Mouse (Mus musculus): ENCODE measurements at regions not wholly inside any gene's neighbourhood (a gene's known extent, or its start where the extent isn't known, plus 50 kb on each side); places are given as distances from the start of the nearest gene placed in this dataset.

DNA sequence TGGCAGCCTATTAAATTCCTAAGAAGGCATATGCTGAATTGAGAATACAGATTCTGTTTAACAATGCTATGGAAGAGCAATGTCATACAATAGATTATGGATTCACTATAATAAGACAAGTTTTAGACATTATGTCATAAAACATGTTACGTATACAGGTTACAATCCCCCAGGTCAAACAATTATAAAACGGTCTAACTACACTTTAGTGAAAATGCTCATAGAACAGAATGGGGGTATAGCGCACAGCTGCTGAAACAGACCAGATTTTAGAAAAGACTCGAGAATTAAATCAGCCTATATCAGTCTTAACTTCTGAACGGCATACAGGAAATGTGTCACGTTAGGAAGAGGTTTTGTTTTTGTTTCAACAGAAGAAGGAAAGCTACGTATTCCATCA lies 660.5 kb upstream of the Sel1l start:
- no peak for DNase-seq (ENCODE audit: low read depth, low spot score)

- DNase-seq (ENCODE audit: low read depth, low spot score), result no peak
These were observed 660.0 kb upstream of the Sel1l start for GRCm38 (mm10) chr12:92508796-92509489.

GRCm38 (mm10) chr12:92483984-92484383 lies 635.0 kb upstream of the Sel1l start:
- DNase-seq (ENCODE audit: low read depth, low spot score), result no peak

DNA sequence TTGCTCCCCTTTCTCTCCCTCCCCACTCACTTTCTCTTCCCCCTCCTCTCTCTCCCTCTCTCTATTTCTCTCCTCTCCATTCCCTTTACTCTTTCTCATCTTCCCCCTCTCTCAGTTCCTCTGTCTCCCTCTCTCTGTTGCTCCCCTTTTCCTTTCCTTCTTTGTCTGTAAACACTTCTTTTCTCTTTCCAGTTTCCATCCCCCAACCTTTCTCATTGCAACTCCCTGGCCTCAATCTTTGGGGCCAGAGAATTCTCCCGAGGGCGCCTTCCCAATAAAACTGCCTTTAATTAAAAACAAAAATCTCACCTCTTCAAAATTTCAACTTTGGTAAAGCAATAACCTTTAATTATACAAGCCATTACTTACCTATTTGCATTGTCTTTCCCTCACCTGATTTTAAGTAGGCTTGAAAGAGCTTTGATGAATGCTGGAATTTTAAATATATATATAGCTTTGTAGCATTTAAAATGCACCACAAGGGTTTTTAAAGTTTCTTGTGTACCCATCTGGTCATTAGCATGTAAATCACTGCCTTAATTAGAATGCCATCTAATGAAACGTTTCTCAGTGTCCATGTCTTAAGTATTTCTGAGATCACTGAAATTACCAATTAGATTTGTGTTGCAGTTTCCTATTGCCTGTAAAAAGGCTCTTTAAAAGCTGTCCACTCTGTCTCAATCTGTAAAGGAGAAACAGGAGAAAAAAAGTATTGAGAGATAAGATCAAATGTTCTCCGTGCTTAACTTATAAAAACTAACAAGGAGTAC lies 625.5 kb upstream of the Sel1l start:
- DNase-seq (ENCODE audit: low read depth, low spot score), result no peak

DNA sequence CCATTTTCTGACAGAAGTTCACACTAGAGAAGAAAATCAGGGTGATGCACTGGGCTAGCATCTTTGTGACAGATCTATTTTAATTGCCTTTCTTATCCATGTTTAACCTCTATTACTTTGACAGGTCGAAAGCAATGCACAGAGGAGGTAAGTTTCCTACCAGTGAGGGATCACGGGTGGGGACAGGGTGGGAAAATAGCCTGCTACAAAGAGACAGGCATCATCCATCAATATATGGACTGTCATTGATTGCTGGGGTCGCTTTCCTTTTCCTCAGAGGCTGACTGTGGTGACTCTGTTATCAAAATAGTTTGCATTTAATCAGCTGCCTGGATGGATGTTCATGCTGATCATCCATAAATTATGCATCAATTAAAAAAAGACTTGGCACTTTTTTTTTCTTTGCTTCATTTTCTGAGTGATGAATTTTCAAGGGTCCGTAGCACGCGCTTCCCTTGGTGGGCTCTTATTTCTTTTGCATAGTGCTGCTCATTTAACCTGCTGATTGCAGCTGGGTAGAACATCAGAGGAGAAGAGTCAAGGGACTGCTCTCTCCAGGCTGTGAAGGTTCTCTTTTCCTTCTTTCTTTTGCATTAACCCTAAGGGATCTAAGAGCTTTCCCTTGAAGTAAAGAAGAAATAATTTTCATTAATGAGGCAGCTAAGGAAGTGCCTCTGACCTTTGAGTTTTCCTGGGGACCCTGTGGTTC lies 602.3 kb upstream of the Sel1l start:
- no peak for DNase-seq (ENCODE audit: low read depth, low spot score)

- DNase-seq (ENCODE audit: low read depth, low spot score), result no peak
These were observed 569.5 kb upstream of the Sel1l start for GRCm38 (mm10) chr12:92418458-92418857.

- DNase-seq (ENCODE audit: low read depth, low spot score), result peak; percentile 34
These were observed 556.5 kb upstream of the Sel1l start for GRCm38 (mm10) chr12:92405506-92405905.

DNA sequence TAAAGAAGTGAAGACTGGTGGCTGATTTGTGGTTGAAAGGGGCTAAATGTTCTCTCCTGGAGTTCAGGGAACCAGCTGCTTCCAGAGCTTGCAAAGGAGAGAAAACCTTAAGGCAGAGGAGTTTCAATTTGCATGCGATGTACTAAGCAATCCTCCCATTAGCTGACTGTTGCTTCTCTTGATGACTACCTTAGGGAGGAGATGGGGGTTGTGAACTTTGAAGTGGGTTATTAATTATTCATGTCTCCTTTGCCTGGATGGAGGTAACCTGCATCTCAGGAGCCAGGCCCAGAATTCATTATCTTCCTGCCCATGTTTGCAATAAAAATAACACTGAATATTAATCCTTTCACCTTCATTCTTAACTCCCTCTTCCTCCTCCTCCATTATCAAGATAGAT lies 552.0 kb upstream of the Sel1l start:
- no peak for DNase-seq (ENCODE audit: low read depth, low spot score)

DNA sequence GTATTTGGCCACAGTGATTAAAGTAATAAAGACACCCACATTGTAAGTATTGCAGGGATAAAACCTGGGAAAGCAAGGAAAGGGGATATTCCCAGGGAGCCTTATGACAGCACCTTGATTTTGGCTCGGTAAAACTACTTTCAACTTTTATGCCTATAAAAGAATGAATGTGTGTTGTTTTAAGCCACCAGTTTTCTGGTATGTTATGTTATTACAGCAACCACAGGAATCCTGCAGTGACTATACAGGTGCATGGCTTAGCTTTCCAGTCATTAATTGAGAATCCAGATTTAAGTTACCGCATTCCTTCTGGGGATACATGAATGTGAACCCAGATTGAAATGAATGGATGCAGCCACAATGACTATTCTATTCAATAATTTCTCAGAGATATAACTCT lies 537.2 kb upstream of the Sel1l start:
- no peak for DNase-seq (ENCODE audit: low read depth, low spot score)

DNA sequence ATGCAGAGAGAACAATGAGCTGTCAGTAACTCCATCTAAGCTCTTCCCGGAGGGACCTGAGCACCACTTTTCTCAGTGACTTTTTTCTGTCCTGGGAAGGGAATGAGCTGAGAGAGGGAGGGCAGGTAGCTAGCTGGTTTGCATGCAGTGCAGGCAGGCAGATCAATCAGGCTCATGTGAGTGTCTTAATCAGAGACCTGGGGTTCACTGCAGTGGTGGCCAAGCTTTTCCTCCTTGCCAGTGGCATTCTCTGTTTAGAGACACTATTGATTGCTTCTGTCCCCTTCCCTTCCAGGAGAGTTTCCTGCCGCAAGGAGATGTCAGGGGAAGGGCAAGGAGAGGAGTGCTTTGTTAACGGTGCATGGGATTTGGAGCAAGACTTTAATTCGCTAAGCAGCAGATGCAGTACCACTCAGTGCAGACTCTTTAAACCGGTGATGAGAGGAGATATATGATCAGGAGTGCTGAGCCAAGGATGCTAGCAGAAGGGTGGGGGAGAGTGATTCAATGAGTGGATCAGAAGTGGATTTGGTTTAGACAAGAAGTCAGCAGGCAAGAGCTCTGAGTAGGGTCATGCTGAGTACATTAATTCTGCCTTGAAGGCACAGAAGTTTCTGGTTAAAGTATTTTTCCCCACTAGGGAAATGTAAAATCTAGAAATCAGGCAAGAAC lies 535.4 kb upstream of the Sel1l start:
- peak; percentile 11 for DNase-seq (ENCODE audit: low read depth, low spot score)

GRCm38 (mm10) chr12:92379130-92379529 lies 530.2 kb upstream of the Sel1l start:
- no peak for DNase-seq (ENCODE audit: low read depth, low spot score)

GRCm38 (mm10) chr12:92365926-92366325 lies 517.0 kb upstream of the Sel1l start:
- no peak for DNase-seq (ENCODE audit: low read depth, low spot score)

- no peak for DNase-seq (ENCODE audit: low read depth, low spot score)
These were observed 504.7 kb upstream of the Sel1l start for GRCm38 (mm10) chr12:92353386-92354257.

- no peak for DNase-seq (ENCODE audit: low read depth, low spot score)
These were observed 469.3 kb upstream of the Sel1l start for GRCm38 (mm10) chr12:92318241-92318640.

DNA sequence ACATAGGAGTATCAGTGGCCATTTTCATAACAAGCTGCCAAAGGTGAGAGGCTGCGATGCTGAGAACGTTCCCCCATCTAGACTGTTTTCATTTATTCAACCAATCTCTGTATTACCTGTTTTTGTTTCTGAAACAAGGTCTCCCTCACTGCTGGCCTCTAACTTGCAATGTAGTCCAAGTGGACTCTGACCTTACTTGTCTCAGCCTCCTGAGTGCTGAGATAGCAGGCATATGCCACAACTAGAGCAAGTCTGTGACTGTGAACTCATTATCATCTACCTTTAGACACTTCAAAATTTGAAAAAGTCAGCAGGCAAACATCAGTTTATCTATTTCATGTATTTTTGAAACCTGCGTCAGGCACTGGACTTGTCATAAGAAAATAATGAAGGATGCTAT lies 468.7 kb upstream of the Sel1l start:
- DNase-seq (ENCODE audit: low read depth, low spot score), result no peak

DNA sequence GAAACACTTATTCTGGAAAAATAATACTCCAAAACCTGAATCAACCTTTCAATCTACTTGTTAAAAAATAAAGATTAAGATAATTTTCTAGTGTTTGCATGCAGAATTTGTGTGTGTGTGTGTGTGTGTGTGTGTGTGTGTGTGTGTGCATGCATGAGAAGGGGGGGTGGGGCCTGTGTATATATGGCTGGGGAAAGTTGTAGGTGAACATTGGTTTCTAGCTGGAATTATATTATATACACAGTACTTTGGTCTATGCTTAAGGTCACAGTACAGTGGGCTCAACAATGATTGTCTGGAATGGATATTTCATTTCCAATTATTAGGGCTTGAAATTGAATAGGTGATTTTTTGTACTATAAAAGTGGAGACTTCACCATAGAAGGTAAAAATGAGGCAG lies 467.3 kb upstream of the Sel1l start:
- no peak for DNase-seq (ENCODE audit: low read depth, low spot score)

GRCm38 (mm10) chr12:92315820-92316219 lies 466.9 kb upstream of the Sel1l start:
- DNase-seq (ENCODE audit: low read depth, low spot score), result no peak

GRCm38 (mm10) chr12:92302951-92303591 lies 454.1 kb upstream of the Sel1l start:
- peak; percentile 74 for DNase-seq (ENCODE audit: low read depth, low spot score)

- DNase-seq (ENCODE audit: low read depth, low spot score), result no peak
These were observed 445.9 kb upstream of the Sel1l start for GRCm38 (mm10) chr12:92294887-92295286.

DNA sequence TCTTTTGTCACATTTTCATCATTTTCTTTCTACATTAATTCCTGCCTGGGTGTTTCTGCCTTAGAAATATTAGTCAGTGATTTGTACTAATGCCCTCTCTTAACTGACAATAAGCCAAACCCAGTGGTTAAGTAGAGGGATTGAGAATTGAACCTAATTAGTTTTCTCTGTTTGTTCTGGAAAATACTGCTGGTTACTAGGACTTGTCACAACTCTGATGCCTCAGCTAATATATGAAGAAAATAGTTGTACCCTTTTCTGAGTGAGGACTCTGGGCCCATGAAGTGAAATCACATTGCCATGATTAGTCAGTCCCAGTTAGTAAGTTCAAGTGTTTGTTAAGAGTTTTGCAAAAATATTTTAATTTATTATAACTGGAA lies 444.4 kb upstream of the Sel1l start:
- no peak for DNase-seq (ENCODE audit: low read depth, low spot score)

All from ZHBTc4 (cell line).